Mouse (Mus musculus): ENCODE results near the gene Tbc1d5. TPM values are rescaled to one million over a fixed set of nuclear protein-coding genes. Genes with fewer than 3 reads are reported as not detected.

Gene Tbc1d5
- total RNA-seq (2023) = 10 to 100 TPM; 27.0 to 31.0 TPM

DNA sequence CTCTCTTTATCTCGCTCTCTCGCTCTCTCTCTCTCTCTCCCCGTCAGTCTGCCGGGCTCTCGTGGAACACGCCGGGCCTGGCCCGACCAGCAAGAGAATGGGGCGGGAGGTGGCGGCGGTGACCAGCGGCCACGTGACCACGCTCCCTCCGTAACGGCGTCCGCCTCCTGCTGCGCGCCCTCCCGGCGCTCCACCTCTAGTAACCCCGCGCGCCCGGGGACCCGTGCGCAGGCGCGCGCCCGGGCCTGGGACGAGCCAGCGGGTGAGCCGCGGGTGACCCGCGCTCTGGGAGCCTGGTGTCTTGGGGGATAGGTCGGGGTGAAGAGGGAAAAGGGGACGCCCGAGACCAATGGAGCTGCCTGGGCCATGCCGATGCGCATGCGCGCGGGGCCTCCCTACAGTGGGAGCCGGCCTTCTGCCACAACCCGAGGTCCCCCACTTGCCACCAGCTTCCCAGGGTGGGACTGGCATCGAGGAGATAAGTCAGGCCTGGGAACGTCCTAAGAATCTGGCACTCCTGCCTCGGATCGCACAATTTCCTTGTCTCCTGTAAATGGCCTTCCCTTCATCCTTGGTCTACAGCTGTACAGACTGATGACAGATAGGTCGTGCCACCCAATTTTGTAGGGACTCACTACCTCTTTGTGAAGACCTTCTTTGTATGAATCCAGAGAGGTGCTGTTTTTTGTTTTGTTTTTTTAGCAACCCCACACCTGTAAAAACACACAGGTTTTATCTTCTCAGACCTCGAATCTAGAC, at the start of gene Tbc1d5:
Tbc1d5 (minus strand) TSS at position 158 of the 759 bp plus-strand sequence.

All from T-cell, adult 66 days (primary cell).